Mouse (Mus musculus) kidney, postnatal 14 days (tissue): ENCODE data around the gene Fgfr2.
A peak's percentile ranks its signal among the peaks of the same experiment; 100 is the strongest.

ENCODE experiments used
- DNase-seq: peaks from one replicate; pipeline ENCODE4 v3.0.0; 2022; ENCODE audit warnings: mixed read lengths

Gene Fgfr2

DNA sequence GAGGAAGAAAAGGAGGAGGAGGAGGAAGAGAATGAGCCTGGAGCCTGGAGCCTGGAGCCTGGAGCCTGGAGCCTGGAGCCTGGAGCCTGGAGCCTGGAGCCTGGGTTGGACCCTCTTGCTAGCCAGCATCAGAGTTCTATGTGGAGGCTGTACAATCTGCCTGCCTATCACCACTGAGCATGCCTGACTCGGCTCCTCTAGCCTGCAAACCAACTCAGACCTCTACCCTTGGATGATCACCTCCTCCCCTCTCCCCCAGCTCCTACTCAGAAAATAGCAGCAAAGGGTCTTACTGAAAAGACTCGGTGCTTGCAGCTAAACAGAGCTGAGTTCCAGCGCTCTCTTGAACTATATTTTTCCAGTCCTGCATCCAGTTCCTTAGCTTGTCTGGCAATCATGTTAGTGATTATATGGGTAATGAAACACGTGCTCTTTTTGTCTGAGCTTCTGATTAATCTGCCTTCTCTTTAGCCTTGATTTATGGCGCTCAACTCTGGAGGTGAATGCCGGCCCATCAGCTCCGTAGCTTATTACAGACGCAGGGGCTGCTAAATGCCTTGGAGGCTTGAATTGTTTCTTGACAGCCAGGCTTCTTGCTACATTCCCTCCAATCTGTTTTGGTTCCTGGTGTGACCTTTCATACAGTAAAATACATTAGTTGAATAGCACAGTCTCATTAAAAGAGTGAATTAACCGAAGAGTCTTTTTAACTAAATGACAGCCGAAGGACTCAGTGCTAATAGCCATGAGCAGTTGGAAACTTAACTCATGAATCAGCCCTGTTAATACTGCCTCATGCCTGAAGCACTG lies 1345.5 kb downstream of the Fgfr2 start:
- no peak for DNase-seq

DNA sequence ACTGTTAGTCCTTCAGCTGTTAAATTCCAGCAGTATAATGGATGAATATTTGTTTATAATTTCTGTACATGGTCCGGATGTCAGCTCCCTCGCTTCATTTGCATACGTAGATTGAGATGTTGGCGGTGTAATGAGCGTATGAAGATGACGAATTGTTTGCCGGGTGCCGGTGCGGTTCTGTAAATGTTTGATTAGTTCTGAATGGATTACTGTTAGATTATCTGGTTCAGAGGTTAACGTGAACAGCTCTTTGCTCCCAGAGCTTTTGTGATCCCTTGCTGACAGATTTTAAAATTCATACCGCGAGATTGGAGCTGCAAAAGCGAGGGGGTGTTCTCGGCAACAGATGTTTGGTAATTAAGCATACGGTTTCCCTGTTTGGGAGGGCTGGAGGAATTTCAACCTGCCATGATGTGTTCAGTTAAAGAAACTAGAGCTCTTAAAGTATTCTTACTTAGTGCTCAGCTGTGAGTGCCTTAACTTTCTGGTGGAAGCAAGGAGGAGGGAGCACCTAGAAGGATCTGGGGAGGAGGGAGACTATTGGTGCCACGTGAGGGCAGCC lies 1346.9 kb downstream of the Fgfr2 start:
- DNase-seq, result no peak

DNA sequence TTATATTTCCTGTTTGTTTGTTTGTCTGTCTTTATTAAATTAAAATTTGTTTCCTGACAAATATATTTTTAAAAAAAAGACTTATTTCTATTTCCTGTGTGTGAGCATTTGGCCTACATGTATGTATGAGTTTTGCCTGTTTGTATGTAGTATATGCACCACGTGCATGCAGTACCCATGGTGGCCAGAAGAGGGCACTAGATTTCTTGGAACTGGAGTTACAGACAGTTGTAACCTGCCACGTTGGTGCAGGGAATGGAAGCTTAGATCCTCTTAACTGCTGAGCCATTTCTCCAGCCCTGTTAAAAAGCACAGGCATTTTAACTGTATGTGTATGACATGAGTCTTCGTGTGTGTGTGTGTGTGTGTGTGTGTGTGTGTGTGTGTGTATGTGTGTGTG lies 1365.2 kb downstream of the Fgfr2 start:
- DNase-seq, result no peak

DNA sequence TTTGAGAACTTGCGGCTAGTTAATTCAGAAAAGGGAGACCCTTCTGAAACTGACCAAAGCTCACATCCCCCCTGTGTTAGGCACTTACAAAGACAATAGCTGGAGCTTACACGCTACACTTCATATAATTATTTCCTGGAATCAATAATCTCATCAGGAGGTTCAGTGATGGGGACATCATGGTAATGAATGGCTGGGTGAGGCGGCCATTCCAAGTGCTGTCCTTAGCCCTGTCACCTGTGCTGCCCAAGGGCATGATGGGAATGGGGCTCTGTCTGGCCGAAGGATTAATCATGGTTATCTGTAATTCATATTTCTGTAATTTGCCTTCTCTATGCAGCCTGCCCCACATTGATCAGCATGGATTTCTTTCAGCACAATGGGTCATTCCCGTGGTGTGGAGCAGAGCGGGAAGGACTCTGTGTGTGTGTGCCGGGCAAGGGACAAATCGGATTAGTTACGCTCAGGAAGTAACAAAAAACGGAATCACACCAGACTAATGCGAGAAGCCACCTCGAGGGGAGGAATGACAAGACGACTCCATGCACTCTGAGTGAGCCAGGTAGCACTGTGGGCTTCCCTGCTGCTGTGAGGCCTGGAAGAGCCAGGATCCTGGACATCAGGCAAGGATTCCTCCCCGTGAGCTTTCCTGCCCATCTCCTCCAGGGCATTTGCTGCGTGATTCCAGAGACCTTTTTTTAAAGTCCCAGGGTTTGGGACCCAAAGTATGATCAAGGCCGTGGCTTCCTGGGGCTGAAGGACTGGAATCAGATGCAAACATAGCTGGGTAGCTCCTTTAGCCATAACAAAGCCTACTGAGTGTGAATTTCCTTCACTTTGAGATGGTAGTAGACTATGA lies 1375.8 kb downstream of the Fgfr2 start:
- DNase-seq, result no peak

DNA sequence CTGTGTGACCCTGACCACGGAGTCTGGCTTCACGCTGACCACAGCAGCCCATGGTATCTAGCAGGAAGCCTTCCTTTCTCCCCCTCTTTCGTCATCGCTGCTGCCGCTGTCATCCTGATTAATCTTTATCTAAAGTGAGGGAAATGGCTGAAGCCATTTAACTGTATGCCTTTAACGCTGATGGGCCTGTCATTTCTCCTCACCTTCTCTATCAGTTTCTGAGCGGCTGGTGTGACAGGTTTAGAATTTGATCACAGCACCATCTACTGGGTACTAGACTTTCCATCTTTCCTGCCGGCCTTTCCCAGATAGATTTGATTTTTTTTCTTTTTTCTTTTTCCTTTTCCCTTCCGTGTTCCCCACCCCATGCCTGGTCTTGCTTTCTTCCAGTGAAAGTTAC lies 1376.4 kb downstream of the Fgfr2 start:
- peak; percentile 5 for DNase-seq

DNA sequence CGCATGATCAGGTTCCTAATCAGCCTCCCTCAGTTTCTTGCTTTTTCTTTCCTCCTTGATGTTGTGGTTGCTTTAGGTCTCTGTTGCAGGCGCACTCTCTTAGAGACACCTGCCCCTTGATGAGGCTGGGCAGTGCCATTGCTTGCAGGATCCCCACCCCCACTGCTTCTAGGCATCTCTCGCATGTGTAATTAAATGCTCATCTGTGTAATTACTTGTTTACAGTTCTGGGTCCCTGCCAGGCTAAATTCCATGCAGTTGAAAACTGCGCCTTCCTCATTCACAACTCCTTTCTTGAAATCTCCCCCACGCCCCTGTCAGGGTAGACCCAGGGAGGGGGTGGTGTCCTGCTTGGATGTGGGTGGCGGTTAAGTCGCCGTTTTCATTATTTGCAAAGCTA lies 1380.0 kb downstream of the Fgfr2 start:
- no peak for DNase-seq

DNA sequence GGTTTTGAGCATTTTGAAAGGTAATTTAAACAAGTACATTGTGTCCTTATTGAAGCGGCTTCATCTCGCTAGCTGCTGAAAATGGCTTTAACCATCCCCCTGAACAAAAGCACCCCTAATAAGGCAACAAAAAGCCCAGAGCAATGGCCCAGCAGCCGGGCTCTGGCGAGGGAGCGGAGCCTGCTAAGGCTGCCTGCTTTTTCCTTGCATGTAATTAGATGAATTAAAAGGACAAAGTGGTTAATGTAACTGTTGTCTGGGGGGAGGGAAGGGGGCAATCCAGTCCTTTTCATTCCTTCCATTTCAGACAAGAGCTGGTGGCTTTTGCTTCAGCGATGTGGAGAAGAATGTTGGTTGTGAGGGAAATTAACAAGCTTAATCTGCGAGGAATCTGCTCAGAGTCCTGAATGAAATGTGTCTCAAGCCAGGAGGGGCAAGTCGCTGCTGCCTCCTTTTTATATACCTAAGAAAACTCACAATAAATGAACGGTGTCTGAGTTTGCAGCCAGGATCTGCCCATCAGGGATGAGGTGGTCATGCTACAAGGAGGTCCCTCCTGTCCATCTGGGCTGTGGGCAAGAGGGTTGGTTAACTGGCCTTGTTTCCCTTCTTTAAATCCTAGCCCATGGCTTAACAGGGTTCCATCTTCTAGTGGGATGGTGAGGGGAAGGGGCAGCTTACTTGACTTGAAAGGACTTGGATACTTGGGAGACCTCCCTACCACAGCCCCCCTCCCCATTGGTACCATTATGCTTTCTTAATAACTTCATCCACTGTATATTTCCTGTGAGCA lies 1400.2 kb downstream of the Fgfr2 start:
- DNase-seq, result no peak

DNA sequence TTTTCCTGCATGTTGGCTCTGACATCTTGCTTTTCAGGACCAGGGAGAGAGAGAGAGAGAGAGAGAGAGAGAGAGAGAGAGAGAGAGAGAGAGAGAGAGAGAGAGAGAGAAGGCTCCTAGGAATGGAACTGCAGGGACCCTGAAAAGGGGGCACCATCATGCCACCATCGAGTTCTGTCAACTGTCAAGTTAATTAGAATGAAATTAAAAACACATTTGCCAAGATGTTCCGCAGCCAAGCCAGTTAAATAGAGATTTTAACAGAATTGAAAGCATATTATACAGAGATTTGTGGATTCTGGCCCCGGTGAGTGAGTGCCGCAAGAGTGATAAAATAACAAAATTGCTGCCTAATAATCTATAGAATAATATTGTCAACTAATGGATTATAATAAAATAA lies 1400.8 kb downstream of the Fgfr2 start:
- DNase-seq, result no peak

DNA sequence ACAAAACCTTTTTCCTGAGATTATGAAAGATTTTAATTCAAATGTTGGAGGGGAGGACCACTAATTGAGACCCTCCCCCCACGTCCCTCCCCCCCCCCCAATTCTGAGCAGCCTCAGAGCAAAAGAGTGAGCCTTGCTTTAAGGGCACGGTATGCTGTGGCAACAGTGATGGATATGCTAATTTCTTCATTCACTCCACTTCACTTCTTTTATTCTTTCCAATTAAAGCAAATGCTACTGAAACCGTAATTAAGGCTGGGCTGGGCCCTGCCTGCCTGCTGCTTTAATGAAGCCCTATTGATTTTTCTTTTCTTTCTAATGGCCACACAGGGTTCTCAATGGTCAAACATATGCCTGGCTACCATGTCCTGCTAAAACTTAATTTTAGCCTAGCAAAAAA lies 1404.9 kb downstream of the Fgfr2 start:
- DNase-seq, result no peak

DNA sequence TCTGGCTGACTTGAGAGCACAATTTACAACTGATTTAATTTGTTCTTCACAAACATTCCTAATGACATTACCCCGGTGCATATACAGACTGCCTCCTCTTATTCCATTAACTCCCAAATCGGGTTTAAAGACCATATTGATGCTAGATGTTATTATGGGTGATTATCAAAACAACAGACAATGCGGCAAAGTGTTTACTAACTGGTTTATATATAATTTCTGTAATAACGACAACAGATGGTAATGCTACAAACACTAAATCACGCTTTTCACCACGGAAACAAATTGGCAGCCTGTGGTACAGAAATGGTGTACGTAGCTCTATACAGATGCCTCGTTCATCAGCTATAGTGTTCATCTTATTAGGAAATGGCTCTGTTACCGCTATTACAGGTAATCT lies 1410.1 kb downstream of the Fgfr2 start:
- DNase-seq, result no peak

DNA sequence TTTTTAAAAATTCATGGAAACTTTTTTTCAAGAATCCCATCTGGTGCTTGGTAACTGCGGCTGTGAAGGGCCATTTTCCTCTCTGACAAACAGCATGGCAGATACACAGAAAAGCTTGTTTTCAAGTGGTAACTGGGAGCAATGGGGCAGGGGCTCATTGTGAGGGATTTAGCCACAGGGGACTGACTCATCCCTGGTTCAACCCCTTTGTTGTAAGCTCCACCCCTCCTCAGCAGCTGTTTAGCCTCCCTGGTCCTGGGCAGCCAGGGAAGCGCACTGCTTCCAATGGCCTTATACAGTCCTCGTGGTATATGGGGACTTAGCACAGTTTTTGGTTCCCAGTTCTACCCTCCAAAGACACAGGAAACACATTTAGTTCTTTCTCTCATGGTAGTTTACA lies 1426.3 kb downstream of the Fgfr2 start:
- DNase-seq, result no peak

DNA sequence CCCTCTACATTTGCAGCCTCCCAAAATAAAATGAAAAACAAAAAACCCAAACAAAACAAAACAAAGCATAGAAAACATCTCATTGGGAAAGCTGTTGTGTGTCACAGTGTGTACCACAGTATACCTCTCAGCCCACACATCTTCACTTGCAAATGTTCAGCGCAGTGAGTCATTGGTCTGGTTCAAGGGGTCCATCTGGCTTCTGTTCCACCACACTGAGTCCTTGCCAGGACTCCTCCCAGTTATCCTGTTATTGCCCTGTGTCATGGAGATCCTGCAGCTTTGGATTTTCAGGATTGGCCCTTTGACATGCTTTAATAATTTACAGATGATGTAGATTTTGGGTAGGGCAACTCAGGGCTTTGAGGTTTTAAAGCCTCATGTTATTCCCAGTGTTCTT lies 1435.8 kb downstream of the Fgfr2 start:
- no peak for DNase-seq

DNA sequence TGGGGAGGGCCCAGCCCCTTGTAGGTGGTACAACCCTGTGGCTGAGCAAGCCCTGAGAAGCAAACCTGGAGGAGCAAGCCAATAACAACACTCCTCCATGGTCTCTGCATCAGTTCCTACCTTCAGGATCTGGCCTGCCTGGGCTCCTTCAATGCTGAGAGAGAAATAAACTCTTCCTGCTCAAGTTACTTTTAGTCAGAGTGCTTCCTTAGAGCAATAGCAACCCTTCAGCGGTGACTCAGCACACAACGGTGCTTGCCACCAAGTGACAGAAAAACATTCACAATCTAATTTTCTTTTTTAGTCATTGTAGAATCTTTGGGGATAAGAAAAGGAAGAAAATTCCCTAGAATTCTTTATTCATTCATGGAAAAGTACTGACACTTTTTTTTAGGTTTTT lies 1446.0 kb downstream of the Fgfr2 start:
- DNase-seq, result no peak

DNA sequence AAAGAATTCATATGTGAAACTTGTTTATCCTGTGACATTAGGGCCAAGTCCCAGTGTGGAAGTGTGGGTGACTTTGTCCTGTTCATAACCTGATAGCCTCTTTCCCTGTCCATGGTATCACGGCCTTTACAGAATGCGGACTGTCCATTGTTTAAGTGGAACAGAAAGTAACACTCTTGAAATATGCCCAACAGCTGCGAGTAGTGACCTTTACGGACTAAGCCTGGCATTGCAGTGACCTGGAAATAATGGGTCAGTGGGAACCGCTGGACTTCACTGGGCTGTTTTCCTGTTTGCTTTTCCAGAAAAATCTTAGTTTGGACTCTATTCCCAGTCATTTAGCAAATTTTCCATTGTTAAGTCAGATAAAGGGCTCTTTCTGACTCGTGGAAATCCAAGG lies 1452.6 kb downstream of the Fgfr2 start:
- peak; percentile 4 for DNase-seq

DNA sequence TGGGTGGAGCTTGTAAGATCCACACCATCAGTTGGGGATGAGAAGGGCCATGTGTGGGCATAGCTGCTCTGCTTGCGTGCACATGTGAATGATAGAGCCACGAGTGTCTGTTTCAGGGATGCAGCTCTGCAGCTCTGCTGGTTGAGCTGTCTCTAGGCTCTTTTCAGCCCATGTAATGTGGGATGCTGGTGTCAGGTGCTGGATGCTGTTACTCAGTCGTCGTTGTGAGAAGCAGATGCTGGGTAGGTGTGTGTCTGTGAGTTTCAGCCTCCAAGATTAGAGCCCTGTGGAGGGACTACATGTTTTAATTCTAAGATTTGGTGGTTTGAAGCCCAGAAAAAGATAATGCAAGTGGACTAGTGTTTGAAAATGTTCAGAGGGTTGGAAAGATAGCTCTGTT lies 1453.8 kb downstream of the Fgfr2 start:
- DNase-seq, result no peak

DNA sequence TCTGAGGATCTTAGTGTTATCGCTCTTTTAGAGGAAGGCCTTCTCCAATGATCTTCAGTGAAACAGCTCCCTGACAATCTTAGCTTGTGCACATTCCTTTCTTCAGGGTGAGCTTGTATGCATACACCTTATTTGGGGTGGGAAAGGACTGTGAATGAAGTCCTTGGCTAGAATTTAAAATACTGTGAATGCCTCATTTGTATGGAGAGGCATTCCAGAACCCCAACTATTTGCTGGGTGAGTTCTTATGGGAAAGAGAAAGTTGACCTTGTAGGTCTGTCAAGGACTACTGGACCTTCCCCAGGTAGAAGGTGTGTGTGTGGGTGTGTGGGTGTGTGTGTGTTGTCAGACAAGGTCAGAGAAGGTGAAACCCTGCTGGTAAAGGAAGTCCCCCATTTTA lies 1462.4 kb downstream of the Fgfr2 start:
- DNase-seq, result no peak

DNA sequence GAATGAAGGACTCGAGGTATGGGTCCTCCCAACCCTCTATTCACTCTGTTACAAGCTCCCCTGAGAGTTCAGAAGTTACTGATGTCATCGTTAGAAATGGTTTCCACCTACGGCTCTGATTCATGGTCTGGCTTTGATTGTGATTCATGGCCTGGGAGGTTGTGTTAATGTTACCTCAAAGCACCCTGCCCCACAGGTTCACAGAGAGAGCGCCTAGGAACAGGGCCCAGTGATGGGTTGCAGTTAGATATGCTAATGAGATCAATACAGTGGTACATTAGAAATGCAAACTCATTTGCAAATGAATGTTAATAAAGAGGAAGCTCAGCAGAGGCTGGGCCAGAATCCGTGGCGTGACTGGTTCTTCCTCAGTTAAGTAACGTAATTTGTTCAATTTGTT lies 1467.1 kb downstream of the Fgfr2 start:
- no peak for DNase-seq

DNA sequence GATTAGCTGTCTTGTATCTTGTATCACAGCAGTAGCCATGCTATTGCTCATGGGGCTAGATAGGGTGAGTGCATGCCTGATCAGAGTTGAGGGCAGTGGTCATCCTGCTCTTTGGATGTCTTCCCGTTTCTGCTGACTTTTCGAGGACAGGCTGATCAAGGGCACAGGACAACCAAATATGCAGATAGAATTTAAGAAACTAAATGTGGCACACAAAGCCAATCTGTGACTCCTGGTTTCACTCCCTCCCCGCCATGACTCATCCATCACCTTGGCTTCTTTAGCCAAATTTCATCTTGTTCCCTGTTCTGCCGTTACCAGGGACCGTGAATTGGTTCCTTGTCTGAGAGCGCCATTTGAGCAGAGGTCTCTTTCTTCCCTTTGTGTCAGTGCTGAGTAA lies 1469.7 kb downstream of the Fgfr2 start:
- DNase-seq, result no peak

DNA sequence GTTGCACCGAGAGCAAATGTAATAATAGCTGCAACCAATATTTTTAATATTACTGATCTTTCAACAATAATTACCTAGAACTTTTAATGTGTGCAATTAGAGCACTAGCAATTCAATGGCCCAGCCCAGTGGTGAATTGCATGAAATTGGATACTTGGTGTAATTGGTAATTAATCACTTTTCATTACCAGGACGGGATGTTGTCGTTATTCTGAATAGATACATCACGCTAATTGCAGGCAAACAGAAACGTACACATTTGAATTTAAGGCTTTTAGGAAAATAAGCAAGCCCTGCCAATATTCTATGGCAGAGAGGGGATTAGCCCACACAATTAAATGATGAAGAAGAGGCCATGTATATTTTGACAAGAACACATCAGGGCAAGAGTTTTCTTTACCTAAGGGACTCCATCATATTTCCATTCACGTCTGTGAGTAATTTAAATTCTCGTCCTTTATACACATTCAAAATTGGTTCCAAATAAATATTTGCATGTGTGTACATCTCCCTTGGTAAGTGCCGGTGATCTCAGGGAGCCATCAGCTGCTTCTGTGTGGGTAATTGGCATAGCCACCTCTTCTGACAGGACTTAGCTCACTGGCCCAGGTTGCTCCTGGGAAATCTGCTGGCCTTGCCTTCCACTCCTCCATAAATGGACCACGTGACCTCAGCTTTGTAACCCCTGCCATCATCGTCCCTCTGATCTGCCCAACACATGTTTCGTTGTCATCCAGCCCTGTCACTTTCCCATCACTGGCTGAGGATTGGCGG lies 1471.0 kb downstream of the Fgfr2 start:
- no peak for DNase-seq

DNA sequence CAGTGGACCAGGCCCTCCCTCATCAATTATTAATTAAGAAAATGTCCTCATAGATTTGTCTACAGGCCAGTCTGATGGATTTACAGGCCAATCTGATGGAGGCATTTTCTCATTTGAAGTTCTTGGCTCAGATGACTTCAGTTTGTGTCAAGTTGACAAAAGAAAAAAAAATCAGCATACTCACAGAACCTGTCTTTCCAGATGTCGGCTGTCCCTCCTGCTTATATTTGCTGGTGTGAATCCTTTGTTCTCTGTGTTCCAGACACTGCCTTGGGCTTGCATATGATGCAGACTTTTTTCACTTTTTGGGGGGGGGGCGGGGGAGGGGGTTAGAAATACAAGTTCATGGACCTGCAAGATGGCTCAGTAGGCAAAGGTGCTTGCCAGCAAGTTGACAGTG lies 1472.9 kb downstream of the Fgfr2 start:
- no peak for DNase-seq

DNA sequence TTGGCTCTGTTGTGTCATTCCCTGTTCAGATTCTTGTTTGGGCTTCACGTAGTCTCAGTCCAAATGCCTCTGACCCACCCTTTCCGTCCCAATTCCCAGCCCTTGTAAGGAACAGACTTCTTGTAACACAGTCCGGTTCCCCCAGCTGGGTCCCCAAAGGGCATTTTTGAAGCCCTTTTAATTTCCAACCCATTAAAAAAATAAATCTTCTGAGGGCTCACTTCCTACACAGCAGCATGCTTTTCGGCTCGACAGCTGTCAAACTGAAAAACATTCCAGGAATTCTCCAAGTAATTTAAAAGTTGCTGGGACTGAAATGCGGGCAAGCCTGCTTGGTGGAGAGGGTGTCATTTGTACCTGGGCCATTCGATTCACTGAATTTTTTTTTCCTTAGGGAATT lies 1474.9 kb downstream of the Fgfr2 start:
- DNase-seq, result peak; percentile 13

DNA sequence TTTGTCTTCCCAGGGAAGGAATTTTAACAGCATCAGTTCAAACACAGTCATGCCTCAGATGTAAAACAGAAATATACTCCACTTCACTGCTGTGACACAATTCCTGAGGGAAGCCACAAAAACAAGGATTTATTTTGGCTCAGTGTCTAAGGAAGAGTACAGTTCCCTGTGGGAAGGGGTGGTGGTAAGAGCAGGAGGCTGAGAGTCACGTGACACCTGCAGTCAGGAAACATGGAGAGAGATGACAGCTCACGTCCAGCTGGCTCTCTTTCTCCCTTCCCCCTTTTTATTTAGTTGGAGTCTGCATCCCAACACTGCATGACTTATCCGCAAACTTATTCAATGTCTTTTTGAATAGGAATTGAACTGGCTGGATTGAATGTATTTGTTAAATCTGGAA lies 1475.6 kb downstream of the Fgfr2 start:
- DNase-seq, result peak; percentile 2
